Mouse (Mus musculus) gastrocnemius, postnatal 25 days (tissue): ENCODE data around the gene Asap2. TPM values are rescaled to one million over a fixed set of nuclear protein-coding genes. Genes with fewer than 3 reads are reported as not detected.

Experiments
- DNase-seq: peaks from one replicate; pipeline ENCODE4 v3.0.0; 2022
- total RNA-seq, 2 experiments: library from RNA; stranded (reverse); gene quantifications; 1 replicate in 1 of 2; 2 replicates in 1 of 2; pipeline ENCODE4 v1.2.3; 2021

The Asap2 gene
- total RNA-seq, 2 experiments from 2014 or later, result 4.2 to 4.8 TPM

DNA sequence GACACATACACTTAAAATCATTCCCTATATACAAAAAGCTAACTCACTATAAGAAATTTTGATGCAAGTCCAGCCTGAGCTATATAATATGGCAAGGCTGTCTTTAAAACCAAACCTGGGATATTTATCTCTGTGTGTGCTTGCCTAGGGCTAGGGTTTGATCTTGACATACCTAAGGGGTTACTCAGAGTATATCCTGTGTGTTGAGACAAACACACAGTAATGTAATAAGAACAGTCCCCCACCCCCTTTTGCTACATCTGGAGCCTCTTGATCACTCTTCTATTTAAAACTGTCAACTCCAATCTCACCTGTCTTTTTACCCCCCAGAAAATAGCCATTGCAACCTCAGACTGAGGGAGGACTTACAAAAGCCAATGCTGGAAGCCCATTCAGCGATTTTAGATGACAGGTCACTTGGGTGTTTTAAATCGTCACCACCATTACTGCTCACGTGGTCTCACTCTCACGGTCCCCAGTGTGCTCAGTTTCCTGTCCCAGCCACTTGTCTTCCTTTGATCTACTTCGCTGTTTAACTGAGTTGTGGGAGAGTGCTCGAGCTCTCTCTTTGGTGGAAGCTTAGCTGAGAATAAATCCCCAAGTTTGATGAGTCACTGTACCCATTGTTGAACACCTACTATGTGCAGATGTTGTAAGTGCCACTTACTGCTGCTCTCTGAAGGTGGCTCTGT, 176.8 kb downstream of the Asap2 start:
- no peak for DNase-seq

DNA sequence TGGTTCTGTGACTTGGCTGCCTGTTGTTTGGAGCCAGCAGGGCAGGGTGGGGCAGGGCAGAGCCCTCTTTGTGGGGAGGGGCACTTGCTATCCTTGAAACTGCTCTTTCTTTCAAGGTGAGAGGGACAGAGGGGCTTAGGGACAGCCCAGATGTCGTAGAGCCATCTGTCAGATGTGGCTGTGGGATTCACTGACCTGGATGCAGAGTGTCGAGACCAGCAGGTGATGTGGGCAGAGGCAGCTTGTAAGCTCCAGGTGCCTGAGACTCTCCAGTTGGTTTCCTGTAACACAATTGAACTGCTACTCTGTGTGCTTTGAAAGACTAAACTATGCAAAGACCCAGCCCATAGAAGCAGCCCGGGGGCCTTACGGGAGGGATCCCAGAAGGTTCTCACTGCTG, 177.5 kb downstream of the Asap2 start:
- DNase-seq, result no peak

DNA sequence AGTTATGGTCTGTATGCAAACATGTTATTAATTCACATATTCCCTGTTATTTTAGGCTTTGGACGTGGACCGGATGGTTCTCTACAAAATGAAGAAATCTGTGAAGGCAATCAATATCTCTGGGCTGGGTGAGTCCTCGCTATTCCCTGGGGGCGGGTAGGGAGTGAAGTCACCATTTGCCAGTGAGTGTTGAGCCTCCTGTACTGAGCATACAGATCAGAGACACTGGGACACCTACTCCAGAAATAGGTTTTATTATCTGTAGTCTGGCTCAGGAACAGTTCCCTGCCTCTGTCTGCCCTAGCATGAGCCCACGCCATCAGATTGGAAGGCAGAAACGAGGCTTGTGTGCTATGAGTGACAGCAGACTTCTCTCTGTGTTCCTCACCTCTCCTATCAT, 177.9 kb downstream of the Asap2 start:
- no peak for DNase-seq

DNA sequence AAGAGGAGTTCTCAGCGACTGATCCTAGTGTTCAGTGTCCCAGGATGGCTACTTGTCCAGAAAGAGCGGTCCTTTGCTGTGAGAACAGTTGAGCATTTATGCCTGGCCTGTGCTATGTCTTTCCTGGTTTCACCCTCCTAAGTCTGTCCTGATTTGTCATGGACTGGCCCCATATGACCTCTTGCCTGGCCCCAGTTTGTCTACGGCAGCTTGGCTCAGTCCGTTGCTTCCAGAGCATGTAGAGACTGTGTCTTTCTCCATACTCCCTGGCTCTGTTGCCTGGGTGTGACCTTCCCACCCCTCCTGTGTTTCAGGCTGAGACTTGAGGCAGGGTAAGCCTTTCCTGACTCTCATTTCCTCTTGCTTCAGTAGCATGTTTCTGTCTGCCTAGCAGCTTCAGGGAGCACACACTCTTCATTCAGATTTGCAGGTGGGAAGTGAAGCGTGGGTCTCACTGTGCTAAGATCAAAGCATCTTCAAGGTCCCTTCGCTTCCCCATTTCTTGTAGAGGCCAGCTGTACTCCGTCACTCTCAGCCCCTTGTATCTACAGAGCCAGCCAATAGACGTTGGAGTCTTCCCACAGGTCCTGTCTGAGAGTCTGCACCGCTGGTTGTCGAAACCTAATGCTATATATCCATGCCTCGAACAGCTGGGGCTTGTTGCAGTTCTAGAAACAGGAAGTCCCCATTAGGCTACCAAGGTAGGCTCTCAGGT, 181.7 kb downstream of the Asap2 start:
- DNase-seq, result peak; percentile 25

DNA sequence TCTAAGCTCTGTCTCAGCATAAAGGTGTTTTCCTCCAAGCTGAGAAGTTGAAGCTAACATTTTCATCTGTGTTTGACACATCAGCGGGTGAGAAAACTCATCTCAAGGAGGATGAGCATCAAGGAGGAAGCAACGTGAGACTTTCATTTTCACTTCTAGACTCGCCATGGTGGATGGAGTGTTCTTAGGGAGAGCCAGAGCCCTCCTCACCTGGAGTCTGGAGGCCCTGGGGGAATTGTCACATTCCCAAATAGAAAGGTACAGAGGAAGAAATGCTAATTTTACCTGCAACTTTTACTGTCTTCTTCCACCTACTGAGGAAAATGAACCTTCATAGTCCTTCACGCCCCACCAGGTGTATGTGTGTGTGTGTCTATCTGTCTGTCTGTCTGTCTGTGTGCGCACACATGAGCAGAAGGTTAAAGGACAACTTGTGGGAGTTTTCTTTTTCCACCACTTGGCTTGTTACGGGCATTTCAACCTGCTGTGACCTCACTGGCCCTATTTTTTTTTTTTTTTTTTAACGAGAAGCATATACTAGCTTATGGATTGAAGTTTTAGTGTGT, 183.7 kb downstream of the Asap2 start:
- DNase-seq, result no peak

DNA sequence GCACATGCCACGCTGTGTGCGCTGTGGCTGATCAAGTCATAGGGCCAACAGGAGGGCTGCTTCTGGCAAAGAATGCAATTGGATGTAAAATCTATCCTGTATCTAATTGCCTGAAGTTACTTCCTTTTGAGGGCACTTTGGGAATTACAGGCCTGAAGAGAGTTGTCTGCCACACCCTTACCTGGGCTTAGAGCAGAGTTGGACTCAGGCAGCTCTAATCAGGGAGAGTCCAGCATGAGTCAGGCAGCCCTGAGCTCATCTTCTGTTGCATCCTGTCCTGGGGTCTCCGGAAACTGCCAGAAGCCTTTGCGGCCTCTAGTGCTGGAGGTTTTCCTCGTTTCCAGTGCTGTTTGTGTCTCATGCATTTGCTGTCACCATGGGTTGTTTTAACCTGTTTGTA, 186.1 kb downstream of the Asap2 start:
- DNase-seq, result no peak

- DNase-seq, result no peak
Observed at GRCm38 (mm10) chr12:21177123-21177698, 187.0 kb downstream of the Asap2 start.

GRCm38 (mm10) chr12:21180091-21180490, 189.8 kb downstream of the Asap2 start:
- DNase-seq, result no peak

DNA sequence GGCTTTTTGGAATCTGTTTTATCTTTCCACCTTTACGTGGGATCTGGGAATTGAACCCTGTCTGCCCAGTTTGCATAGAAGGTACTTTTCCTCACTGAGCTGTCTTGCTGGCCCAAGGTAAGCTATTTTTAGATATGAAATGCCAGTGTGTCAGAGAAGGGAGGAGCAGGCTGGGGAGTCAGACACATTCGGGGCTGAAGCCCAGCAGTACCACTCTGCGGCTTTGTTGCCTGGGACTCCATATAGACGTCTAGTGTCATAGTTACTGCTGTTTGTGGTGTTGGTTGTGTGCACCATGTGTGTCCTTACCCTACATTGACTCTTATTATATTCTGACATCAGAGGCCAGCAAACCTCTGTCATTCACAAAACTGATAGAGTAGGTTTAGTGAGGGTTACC, 192.5 kb downstream of the Asap2 start:
- no peak for DNase-seq

- no peak for DNase-seq
Observed at GRCm38 (mm10) chr12:21183321-21183720, 193.1 kb downstream of the Asap2 start.

DNA sequence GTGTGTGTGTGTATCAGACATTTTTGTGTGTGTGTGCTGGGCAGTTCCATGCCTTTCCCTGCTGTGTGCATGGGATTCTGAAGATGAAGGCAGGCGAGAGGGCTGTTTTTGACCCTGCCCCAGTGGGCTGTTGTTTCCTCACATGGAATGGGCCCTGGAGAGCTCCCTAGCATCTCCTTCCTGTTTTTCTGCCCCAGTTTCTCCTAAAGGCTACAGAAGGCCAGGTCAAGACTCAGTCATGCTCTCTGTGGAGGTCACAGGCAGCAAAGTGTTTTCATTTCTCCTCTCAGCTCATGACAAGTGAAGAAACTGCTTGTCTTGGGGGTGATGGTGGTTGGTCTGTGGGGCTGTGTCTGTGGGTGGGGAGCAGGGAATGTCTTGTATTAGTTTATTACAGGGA, 195.9 kb downstream of the Asap2 start:
- DNase-seq, result no peak

DNA sequence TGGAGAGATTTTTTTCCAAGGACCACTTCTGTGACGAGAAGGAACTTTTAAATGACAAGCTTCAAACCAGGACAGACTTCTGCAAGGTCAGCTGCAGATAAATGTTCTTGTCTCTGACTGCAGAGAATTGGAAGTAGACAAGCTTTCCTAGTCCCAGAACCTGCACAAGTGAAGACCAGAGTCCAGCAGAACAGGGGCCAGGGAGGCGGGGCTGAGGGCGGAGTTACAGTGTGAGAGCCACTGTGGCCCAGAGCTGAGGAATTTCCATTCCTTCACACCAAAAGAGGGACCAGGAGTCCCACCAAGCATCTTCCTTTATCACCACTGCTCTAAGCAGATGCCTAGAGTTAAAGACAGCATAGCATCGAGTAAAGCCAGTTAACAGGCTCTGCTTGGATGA, 198.6 kb downstream of the Asap2 start:
- peak; percentile 49 for DNase-seq

DNA sequence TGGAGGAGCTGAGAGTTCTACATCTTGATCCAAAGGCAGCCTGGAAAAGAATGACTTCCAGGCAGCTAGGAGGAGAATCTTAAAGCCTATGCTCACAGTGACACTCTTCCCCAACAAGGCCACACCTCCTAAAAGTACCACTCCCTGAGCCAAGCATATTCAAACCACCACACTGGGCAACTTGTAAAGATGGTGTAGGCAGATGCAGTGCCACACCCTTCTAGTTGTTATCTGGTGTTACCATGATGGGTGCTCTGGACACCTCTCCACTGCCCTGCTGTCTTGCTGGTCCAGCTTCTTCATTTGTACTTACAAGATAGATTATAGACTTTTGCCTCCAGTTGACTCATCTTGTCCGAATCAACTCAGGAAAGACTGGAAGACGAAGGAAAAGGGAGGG, 201.3 kb downstream of the Asap2 start:
- no peak for DNase-seq

- DNase-seq, result no peak
Observed at GRCm38 (mm10) chr12:21195497-21195896, 205.2 kb downstream of the Asap2 start.

DNA sequence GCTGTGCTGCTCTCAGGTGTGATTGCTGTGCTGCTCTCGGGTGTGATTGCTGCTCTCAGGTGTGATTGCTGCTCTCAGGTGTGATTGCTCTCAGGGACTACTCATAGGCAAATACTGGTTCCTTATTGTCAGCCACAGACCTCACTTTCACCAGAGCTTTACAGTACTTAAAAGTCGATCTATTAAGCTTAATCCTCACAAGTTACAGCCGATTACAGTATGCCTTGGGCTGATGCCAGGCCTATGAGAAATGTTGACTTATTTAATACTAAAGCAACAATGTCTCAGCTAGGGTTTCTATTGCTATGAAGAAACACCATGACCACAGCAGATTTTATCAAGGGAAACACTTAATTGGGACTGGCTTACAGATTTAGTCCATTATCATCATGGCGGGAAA, 206.2 kb downstream of the Asap2 start:
- no peak for DNase-seq

DNA sequence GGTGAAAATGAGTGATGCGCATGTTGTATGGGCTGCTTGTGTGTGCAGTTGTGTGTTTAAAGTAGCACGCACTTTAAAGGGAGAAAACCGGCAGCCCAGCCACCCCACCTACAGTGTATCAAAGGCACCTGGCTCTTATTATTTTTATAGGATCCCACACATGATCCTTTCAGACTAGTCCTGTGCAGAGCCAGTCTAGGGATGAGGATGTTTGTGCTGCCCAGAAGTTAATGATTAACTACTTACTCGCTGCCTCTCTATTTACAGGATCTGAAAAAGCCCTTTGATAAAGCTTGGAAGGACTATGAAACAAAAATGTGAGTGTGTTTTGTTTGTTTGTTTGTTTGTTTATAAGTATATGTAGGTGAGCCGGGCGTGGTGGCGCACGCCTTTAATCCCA, 210.4 kb downstream of the Asap2 start:
- DNase-seq, result no peak

DNA sequence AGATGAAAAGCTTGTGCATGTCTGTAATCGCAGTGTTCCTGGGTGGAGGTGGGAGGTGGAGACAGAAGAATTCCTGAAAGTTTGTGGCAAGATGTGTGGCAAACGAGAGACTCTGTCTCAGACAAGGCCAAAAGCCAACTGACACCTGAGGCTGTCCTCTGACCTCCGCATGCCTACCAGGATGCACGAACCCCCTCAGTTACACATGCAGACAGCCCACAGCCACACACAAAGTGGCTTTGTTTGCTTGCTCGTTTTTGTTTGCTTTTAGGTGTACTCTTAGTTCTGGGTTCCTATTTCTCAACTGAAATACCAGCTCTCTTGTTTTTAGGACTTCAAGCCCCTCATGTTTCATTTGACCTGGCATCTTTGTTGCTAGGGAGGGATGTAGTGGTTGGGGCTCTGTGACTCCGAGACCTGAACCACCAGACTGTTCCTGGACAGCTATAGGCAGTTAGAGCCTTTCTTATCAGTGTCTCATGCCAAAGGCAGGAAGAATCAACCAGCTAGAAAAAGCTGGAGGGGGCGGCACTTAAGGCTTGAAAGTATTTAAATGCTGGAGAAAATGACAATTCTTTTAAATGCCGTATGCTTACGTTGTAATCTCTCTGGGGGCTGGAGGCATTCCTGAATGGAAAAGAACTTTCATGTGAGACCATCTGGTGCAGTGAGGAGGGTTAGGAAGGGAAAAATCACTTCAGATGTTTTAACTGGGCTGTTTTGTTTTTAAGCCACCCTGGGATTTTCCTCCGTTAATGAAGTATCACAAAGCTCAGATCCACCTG, 211.4 kb downstream of the Asap2 start:
- DNase-seq, result no peak

DNA sequence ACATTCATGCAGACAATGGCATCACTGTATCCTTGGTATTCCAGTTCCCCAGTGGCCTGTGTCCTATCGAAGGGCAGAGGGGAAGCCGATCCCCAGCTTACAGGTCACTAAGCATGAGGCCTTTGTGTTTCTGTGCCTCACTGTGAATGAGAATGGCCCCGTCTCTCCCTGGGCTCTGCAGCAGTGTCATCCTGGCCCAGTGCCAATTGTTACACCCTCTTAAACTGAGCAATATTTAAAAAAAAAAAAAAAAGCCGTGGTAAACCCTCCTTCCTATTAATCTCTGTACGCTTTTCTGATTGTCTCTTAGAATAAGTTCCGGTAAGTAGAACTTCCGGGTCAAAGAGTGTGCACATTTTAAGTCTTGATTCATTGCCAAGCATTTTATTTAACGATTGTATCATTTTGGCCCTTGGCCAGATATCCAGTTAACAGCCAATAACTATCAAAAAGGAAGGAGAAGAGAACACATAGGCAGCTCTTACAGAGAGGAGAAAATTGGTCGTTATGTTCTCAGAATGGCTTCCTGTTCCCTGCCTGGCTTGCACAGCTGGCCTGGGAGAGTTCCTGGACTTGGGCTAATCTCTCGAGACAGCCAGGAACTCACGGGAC, 214.5 kb downstream of the Asap2 start:
- DNase-seq, result no peak

DNA sequence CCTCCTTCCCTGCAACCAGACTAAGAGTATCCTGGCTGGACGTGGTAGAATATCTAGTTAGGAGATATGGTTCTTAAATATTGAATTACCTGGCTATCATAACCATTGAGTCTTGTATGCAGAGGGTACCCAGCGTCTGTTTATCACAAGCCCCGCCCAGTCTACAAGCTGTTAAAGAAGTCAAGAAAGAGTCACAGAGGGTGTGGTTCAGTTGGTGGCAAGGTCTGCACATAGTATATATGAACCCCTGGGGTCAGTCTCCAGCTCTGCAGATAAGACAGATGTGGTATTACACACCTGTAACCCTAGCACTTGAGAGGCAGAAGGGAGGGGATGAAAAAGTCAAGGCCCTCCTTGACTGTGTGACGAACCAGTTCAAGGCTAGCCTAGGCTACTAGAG, 215.5 kb downstream of the Asap2 start:
- DNase-seq, result no peak

DNA sequence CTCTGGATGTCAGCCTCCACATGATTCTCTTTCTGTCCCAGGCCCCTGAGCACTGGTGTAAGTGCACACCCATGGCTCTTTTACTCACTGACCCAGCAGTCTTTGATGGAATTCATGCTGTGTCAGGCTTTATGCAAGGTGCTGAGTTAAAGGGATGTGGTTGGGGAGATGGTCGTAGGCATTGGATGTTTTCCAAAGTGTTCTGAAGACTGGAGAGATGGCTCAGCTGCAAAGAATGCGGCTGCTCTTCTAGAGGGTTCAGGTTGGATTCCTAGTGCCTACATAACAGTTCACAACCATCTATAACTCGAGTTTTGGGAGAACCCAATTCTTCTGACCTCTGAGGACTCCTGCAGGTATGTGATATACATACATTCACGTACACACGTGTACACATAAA, 217.2 kb downstream of the Asap2 start:
- no peak for DNase-seq

DNA sequence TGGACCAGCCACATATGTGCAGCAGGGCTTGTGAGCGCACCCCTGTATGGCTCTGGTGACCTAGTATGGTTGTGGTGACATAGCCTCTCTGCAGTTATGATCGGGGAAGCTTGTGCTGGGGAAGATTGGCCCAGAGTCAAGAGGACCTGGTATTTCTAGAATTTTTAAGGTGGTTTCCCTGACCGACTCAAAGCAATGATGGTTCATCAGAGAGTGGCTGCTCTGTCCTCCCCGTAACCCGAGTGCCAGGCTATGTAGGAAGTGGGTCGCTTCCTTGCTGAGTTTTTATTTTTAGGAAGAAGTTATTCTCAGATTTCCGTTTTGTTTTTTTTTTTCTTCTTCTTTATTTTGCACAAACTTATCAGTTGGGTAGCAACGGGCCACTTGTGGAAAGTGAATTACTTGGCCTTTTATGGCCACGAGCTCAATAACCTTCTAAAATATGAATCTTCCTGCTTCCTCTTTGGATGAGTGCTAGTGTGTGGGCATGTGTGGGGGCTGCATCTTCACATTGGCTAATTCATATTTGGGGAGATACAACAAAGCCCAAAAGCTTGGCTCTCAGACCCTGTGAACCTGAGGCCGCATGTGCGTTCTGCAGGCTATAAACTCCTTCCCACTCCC, 218.0 kb downstream of the Asap2 start:
- no peak for DNase-seq

GRCm38 (mm10) chr12:21209273-21209672, 219.0 kb downstream of the Asap2 start:
- no peak for DNase-seq
